Mouse (Mus musculus) c-Kit-positive CD71-negative TER-119-negative erythroid progenitor cells, embryonic 14.5 days (primary cell): ENCODE measurements at regions not wholly inside any gene's neighbourhood (a gene's known extent, or its start where the extent isn't known, plus 50 kb on each side); places are given as distances from the start of the nearest gene placed in this dataset.

Experiments
- DNase-seq: peaks from one replicate; pipeline ENCODE4 v3.0.0-alpha.2; 2013; ENCODE audit warnings: low read depth

- no peak for DNase-seq
Observed at GRCm38 (mm10) chr8:31314692-31315358, 2113.7 kb upstream of the 5930422O12Rik start.

GRCm38 (mm10) chr8:31315359-31315705, 2113.2 kb upstream of the 5930422O12Rik start:
- no peak for DNase-seq

DNA sequence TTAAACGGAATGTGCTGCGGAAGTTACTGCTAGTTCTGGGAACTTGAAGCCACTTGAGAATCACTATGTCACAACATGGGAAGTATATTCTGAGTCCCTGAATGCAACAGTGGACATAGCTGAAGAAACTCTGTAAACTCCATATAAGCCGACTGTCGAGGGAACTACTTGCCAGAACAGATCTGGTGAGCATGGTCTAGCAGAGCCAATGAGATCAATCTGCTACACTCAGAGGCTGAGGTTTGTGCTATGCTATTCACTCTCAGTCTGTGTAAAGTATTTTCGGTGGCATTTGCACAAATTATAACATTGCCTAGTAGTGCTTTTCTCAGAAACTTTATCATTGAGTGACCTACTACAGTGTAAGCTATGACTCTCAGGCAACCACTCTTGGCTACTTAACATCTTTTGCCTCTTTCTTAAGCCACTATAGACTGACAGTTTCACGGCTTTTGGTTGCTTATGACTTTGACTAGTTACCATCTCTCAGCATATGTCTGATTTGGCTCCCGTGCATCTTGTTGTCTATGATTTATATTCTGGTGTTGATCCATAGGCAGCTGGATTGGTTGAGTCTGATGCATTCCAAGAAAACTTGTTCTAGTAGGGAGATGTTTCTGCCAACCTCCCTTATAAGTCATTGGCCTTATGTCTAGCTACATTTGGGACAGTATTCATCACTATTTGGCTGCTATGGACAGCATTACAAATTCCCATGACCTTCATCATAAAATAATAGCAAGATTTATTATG, 2094.8 kb upstream of the 5930422O12Rik start:
- no peak for DNase-seq

- DNase-seq: no peak
Observed at GRCm38 (mm10) chr8:31348504-31348903, 2080.0 kb upstream of the 5930422O12Rik start.

- no peak for DNase-seq
Observed at GRCm38 (mm10) chr8:31369636-31370035, 2058.9 kb upstream of the 5930422O12Rik start.

DNA sequence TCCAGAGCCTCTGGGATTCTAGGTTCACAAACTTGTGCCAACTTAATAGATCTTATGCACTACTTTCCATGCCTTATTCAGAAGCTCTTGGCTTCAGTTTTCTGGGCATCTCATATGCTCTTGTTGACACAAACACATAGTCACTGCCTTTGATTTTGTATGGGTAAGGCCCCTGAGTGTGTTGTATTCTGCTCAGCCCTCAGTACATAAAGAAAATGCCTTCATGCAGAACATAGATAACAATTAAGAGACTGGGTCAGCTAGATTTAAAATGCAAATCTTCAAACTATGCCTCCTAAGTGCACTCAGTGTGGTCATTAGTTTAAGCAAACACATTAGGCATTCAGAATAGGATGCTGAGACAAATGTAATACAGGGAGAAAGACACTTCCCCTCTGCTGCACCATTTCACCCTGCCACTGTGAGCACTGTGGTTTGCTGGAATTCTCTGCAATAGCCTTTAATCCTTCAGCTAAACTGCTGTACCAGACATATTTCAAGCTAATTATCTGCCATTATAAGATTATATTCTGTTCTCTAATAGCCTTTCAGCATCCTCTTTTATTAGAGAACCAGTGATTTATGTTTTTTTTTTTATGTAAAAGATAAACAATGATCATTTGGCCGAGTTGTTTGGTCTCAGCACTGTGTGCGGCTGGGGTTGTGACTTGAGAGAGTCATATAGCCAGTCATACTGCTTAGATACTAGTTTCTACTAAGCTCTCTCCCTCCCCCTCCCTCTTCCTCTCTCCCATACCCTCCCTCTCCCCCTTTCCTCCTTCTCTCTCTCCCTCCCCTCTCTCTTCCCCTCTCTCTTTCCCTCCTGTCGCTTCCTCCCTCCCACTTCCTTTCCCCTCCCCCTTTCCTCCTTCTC, 2058.1 kb upstream of the 5930422O12Rik start:
- DNase-seq: no peak

DNA sequence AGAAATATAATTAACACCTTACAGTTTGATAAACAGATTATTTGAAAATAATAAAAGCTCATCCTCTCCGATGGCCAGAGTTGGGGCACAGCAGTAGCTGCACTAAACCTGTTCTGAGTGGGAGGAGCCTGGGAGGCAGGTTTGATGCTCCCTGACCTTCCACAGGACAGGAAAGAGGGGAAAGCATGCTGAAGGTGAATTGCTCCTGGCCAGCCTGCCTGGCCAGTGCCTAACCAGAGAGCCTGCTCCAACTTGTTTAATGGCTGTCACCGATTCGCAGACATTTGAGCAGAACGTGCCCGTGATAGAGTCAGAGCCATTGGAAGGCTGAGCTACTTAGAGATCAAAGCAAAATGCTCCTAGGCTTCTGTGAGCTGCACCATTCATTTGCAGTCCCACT, 2056.9 kb upstream of the 5930422O12Rik start:
- DNase-seq: no peak

- peak; percentile 9 for DNase-seq
Observed at GRCm38 (mm10) chr8:31372397-31372796, 2056.1 kb upstream of the 5930422O12Rik start.

DNA sequence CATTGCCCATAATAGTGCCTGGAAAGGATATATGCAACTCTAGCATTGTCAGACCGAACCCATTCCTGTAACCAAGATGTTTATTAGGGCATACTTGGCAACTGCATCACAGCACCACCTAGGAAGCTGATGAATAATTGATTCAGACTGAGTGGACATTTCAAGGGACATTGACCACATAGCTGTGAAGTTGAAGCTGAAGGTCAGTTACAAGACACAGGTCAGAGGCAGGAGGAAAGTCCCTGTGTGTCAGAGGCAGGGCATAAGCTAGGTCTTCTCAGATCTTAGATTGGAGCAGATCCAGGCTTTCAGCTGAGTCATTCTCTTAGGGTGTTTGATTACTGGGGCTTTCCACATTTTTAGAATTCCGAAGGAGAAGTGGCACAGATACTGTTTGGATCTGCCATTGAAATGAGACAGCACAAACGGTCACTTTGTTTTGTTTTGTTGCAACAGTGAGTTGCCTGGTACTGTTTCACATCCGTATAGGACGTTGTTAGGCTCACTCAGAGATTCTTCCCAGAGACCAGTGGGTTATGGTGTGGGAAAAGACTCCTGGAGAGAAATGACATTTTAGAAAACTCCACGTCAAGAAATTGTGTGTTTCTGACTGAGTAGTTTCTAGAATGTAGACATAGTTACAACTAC, 2055.2 kb upstream of the 5930422O12Rik start:
- DNase-seq: no peak

- no peak for DNase-seq
Observed at GRCm38 (mm10) chr8:31377698-31378334, 2050.7 kb upstream of the 5930422O12Rik start.

- DNase-seq: no peak
Observed at GRCm38 (mm10) chr8:31404811-31405210, 2023.7 kb upstream of the 5930422O12Rik start.

- DNase-seq: no peak
Observed at GRCm38 (mm10) chr8:31422241-31422640, 2006.3 kb upstream of the 5930422O12Rik start.

GRCm38 (mm10) chr8:31427706-31428105, 2000.8 kb upstream of the 5930422O12Rik start:
- DNase-seq: no peak

DNA sequence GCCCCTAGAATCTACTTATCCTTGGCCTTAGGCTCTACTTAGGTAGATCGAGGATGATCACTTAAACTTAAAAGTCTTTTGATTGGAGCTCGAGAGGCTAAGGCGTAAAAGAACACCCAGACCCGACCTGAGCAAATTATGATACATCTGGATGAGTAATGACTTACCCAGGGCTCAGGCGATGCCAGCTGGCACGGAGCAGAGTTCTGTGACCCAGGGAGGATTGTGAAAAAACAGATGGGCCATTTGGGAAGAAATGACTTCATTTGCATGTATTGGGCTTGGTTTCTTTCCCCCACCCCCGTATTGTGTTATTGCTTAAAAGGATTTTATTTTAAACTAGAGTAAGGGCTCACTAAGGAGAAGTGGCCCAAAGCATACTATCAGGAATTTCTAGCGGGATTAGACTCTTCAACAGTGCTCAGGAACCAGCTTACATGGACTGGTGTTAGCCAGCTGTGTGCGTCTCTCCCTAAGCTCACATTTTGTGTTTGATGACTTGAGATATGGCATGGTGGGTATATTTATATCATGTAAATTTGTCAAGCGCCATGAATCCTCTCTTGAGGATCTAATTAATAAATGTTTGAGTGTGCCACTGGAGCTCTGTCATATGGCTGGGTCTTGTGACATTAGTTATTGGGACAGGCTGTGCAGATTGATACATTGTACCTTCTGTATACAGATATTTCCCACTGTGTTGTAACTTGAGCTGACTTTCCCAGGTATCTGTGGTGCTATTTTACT, 1991.9 kb upstream of the 5930422O12Rik start:
- DNase-seq: no peak

DNA sequence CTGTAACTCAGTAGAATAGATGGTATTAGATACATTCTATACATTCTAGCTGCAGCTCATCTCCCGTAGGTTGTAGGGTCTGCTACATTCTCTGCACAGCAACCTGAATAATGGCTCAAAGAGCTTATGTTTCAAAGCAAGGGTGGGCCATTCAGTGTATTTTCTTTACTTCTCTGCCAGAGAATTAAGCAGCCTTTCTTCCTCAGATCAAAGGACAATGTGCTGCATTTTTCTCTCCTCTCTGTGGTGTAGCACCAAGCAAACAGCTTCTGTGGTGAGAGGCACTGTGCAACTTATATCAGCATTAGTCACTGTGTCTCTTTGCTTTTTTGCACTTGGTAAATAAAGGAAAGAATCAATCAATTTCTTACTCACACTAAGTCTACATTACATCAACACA, 1983.7 kb upstream of the 5930422O12Rik start:
- DNase-seq: no peak

DNA sequence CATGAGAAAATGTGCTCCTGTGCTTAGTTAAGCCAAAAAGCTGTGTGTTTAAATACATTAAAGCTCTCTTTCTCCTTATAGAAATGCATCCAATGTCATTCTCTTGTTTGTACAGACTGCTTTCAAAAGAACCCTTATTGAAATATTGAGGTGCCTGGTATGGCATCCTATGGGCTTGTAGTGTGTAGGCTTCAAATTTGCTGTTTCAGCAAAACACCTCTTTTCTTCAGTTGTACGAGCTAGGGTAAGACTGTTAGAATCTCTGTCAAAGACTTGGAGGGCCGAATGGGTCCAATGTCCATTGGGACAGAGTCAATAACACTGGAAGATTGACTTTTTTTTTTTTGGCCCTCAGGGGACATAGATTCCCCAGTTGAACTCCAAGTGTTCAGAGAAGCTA, 1980.5 kb upstream of the 5930422O12Rik start:
- no peak for DNase-seq

GRCm38 (mm10) chr8:31454736-31455391, 1973.6 kb upstream of the 5930422O12Rik start:
- no peak for DNase-seq

GRCm38 (mm10) chr8:31460349-31460748, 1968.2 kb upstream of the 5930422O12Rik start:
- no peak for DNase-seq
